Comparison of ENCODE assay signal across 25 mouse cellular contexts in genomic region chr5:140249359-140250062, GRCm38 (mm10).
A peak's percentile ranks its signal among the peaks of the same experiment; 100 is the strongest.
DNase-seq lines count a peak whose midpoint lies in the region; ATAC-seq and TF ChIP-seq lines count a peak whose summit lies in the region.
"Had no signal": no experiment of that assay in that cellular context is flagged by ENCODE, and none has a peak within 500 bp of the region (broad histone marks: within the 10 kb centered on the region; RNA-seq: fewer than 3 reads in every experiment).

No protein-coding gene starts in this region.

- H3K36me3 ChIP-seq in heart, embryonic 14.5 days (ENCODE audit: control insufficient read depth, insufficient read depth, low read length): no peaks in the 10 kb centered on the region
- H3K36me3 ChIP-seq in midbrain, embryonic 11.5 days (ENCODE audit: control insufficient read depth, insufficient read depth, low read length): no peaks in the 10 kb centered on the region
- H3K36me3 ChIP-seq in midbrain, postnatal 0 days (ENCODE audit: insufficient read depth, low read length): no peaks in the 10 kb centered on the region
- H3K36me3 ChIP-seq in midbrain, embryonic 14.5 days (ENCODE audit: control insufficient read depth, insufficient read depth, low read length): no peaks in the 10 kb centered on the region
- H3K36me3 ChIP-seq: embryonic facial prominence, embryonic 15.5 days; lung, embryonic 15.5 days; neural tube, embryonic 13.5 days had no signal

- 87% methylated on average over 6 of the region's 6 CpGs for WGBS in heart, embryonic 14.5 days
- WGBS in midbrain, embryonic 11.5 days: 66% methylated on average over 6 of the region's 6 CpGs
- WGBS in midbrain, postnatal 0 days: 29% methylated on average over 6 of the region's 6 CpGs
- WGBS in midbrain, embryonic 14.5 days: 37% methylated on average over 6 of the region's 6 CpGs

- no peak overlapping the region for H3K4me2 ChIP-seq in heart, embryonic 14.5 days (ENCODE audit: low read length)
- H3K4me2 ChIP-seq in midbrain, embryonic 11.5 days: no peak overlapping the region
- no peak overlapping the region for H3K4me2 ChIP-seq in midbrain, postnatal 0 days (ENCODE audit: low read depth, low read length, poor library complexity, severe bottlenecking)
- no peak overlapping the region for H3K4me2 ChIP-seq in midbrain, embryonic 14.5 days (ENCODE audit: low read length)
- H3K4me2 ChIP-seq: embryonic facial prominence, embryonic 15.5 days; heart, embryonic 13.5 days; kidney, embryonic 15.5 days; liver, embryonic 15.5 days; lung, embryonic 15.5 days; neural tube, embryonic 13.5 days had no signal

- no peak overlapping the region for H3K27ac ChIP-seq in heart, embryonic 14.5 days (replicated peaks in 1 of 2; ENCODE audit: control insufficient read depth in 1 of 2, insufficient read depth in 1 of 2, low read depth in 2 of 2, low read length in 2 of 2)
- no peak overlapping the region for H3K27ac ChIP-seq in midbrain, embryonic 11.5 days (ENCODE audit: low read depth, low read length)
- H3K27ac ChIP-seq in midbrain, postnatal 0 days (ENCODE audit: low read depth, low read length): no peak overlapping the region
- H3K27ac ChIP-seq in midbrain, embryonic 14.5 days (replicated peaks; ENCODE audit: low read depth, low read length): no peak overlapping the region; the same call in 1 of the 2 replicates
- H3K27ac ChIP-seq: embryonic facial prominence, embryonic 15.5 days; heart, adult 2 months; heart, embryonic 13.5 days; kidney, embryonic 15.5 days; limb, embryonic 10.5 days; liver, embryonic 15.5 days; lung, embryonic 15.5 days; neural tube, embryonic 13.5 days had no signal

- peaks cover 5% of the 10 kb centered on the region; the same call in 1 of the 2 replicates for H3K27me3 ChIP-seq in heart, embryonic 14.5 days (ENCODE audit: control insufficient read depth, insufficient read depth, low read length)
- H3K27me3 ChIP-seq in midbrain, embryonic 11.5 days (ENCODE audit: control insufficient read depth, insufficient read depth, low read length): no peaks in the 10 kb centered on the region
- H3K27me3 ChIP-seq in midbrain, postnatal 0 days (ENCODE audit: insufficient read depth, low read length): no peaks in the 10 kb centered on the region
- no peaks in the 10 kb centered on the region for H3K27me3 ChIP-seq in midbrain, embryonic 14.5 days (ENCODE audit: control insufficient read depth, insufficient read depth, low read length)
- H3K27me3 ChIP-seq: embryonic facial prominence, embryonic 15.5 days; kidney, embryonic 15.5 days; liver, embryonic 15.5 days; lung, embryonic 15.5 days; megakaryocyte, embryonic 14.5 days; neural tube, embryonic 13.5 days had no signal

- intact Hi-C loops in heart, postnatal 36 days (cut with DNase I): loop anchor here (5.0 kb wide), 1 partner anchor 52 kb away; no protein-coding TSS in a partner anchor

- 0 out of 2 replicates have a peak, but pooled peaks have one; percentile 32 for ATAC-seq in heart, embryonic 14.5 days (ENCODE audit: insufficient number of reproducible peaks, insufficient read depth, low FRiP score, low read depth)
- peak; percentile 59; the same call in 1 of the 2 replicates for ATAC-seq in midbrain, embryonic 11.5 days (ENCODE audit: low FRiP score)
- no peak for ATAC-seq in midbrain, postnatal 0 days (ENCODE audit: low FRiP score)
- ATAC-seq in midbrain, embryonic 14.5 days (ENCODE audit: low FRiP score, low TSS enrichment): no peak
- no peak for ATAC-seq in CD4-positive, CD25-positive, alpha-beta regulatory T cell, adult 4 months
- ATAC-seq: activated CD4-positive, CD25-positive, alpha-beta regulatory T cell, adult 4 months had no signal

- DNase-seq in heart, postnatal 36 days: no peak
- no peak for DNase-seq in midbrain, embryonic 11.5 days (ENCODE audit: low spot score, missing footprints)
- DNase-seq in midbrain, postnatal 0 days (ENCODE audit: low spot score): no peak
- peak; percentile 36 for DNase-seq in brain, embryonic 14.5 days (ENCODE audit: low read depth)
- peak; percentile 31 for DNase-seq in midbrain, embryonic 14.5 days
- DNase-seq: adrenal gland, adult 8-10 months; cerebellum, adult 8-10 months; gastrocnemius, postnatal 36 days; heart, adult 2 months; kidney, adult 11 months; kidney, postnatal 4 days; liver; lung, postnatal 36 days; right cerebral cortex, adult 18-20 months had no signal

- H3K9me3 ChIP-seq in heart, embryonic 14.5 days (ENCODE audit: control insufficient read depth, low read length): no peaks in the 10 kb centered on the region
- H3K9me3 ChIP-seq in midbrain, embryonic 11.5 days (ENCODE audit: control insufficient read depth, low read length): no peaks in the 10 kb centered on the region
- H3K9me3 ChIP-seq in midbrain, postnatal 0 days (ENCODE audit: low read length): no peaks in the 10 kb centered on the region
- no peaks in the 10 kb centered on the region for H3K9me3 ChIP-seq in midbrain, embryonic 14.5 days (ENCODE audit: control insufficient read depth, low read length)
- H3K9me3 ChIP-seq: embryonic facial prominence, embryonic 15.5 days; heart, embryonic 13.5 days; kidney, embryonic 15.5 days; limb, embryonic 10.5 days; liver, embryonic 15.5 days; lung, embryonic 15.5 days; megakaryocyte, embryonic 14.5 days; neural tube, embryonic 13.5 days had no signal

- no peak; the same call in 1 of the 2 replicates for TF ChIP-seq CTCF in midbrain, postnatal 0 days (IDR thresholded peaks at IDR 0.05)
- no peak for TF ChIP-seq CTCF in brain, embryonic 14.5 days (IDR thresholded peaks at IDR 0.05; ENCODE audit: borderline replicate concordance, extremely low read depth, insufficient read depth, insufficient read length)

- no peak overlapping the region for H3K9ac ChIP-seq in heart, embryonic 14.5 days (ENCODE audit: low read length)
- H3K9ac ChIP-seq in midbrain, embryonic 11.5 days (ENCODE audit: low read length): no peak overlapping the region
- no peak overlapping the region for H3K9ac ChIP-seq in midbrain, postnatal 0 days (replicated peaks; ENCODE audit: low read length, poor library complexity, severe bottlenecking)
- H3K9ac ChIP-seq in midbrain, embryonic 14.5 days (replicated peaks; ENCODE audit: low read length): no peak overlapping the region
- H3K9ac ChIP-seq: embryonic facial prominence, embryonic 15.5 days; heart, embryonic 13.5 days; kidney, embryonic 15.5 days; liver, embryonic 15.5 days; lung, embryonic 15.5 days; neural tube, embryonic 13.5 days had no signal

- no peaks in the 10 kb centered on the region for H3K4me1 ChIP-seq in heart, embryonic 14.5 days (ENCODE audit: control insufficient read depth in 2 of 2, insufficient read depth in 2 of 2, low read length in 2 of 2)
- peaks cover 7% of the 10 kb centered on the region for H3K4me1 ChIP-seq in midbrain, embryonic 11.5 days (ENCODE audit: control insufficient read depth, insufficient read depth, low read length)
- H3K4me1 ChIP-seq in midbrain, postnatal 0 days (ENCODE audit: insufficient read depth, low read length): no peaks in the 10 kb centered on the region
- H3K4me1 ChIP-seq in midbrain, embryonic 14.5 days (ENCODE audit: control insufficient read depth, insufficient read depth, low read length): peaks cover 15% of the 10 kb centered on the region; the same call in 1 of the 2 replicates
- H3K4me1 ChIP-seq: embryonic facial prominence, embryonic 15.5 days; heart, embryonic 13.5 days; kidney, embryonic 15.5 days; limb, embryonic 10.5 days; liver, embryonic 15.5 days; lung, embryonic 15.5 days had no signal

- no peak overlapping the region for H3K4me3 ChIP-seq in heart, embryonic 14.5 days (ENCODE audit: control insufficient read depth in 1 of 2, insufficient read depth in 1 of 2, low read depth in 1 of 2, low read length in 2 of 2)
- H3K4me3 ChIP-seq in midbrain, embryonic 11.5 days (ENCODE audit: low read depth, low read length): no peak overlapping the region
- no peak overlapping the region for H3K4me3 ChIP-seq in midbrain, postnatal 0 days (ENCODE audit: low read depth, low read length)
- no peak overlapping the region for H3K4me3 ChIP-seq in midbrain, embryonic 14.5 days (replicated peaks; ENCODE audit: low read depth, low read length)
- H3K4me3 ChIP-seq: embryonic facial prominence, embryonic 15.5 days; heart, adult 2 months; heart, embryonic 13.5 days; kidney, embryonic 15.5 days; limb, embryonic 10.5 days; liver, embryonic 15.5 days; lung, embryonic 15.5 days; megakaryocyte, embryonic 14.5 days; neural tube, embryonic 13.5 days had no signal

- no peak for TF ChIP-seq POLR2A in brain, embryonic 14.5 days (IDR thresholded peaks at IDR 0.05; ENCODE audit: borderline replicate concordance, extremely low read depth, insufficient read depth, insufficient read length, poor library complexity, severe bottlenecking)

Comparison
In these comparisons a context has a peak if more than half of its experiments do, and no peak if none do; other contexts are left out.
1. ATAC-seq: peak in heart, embryonic 14.5 days (single experiment) and midbrain, embryonic 11.5 days (single experiment); none in midbrain, postnatal 0 days (single experiment), midbrain, embryonic 14.5 days (single experiment) and CD4-positive, CD25-positive, alpha-beta regulatory T cell, adult 4 months (single experiment).
2. DNase-seq: peak in brain, embryonic 14.5 days (single experiment) and midbrain, embryonic 14.5 days (single experiment); none in heart, postnatal 36 days (0 of 2), midbrain, embryonic 11.5 days (single experiment) and midbrain, postnatal 0 days (single experiment).